Mouse (Mus musculus): ENCODE data around the gene Abca3. TPM values are rescaled to one million over a fixed set of nuclear protein-coding genes. Genes with fewer than 3 reads are reported as not detected.
"Not testable (repeated sequence)": the region's sequence is repeated elsewhere in the genome, so short reads cannot be mapped to it uniquely, and the experiment has no call there.

The Abca3 gene
- polyA plus RNA-seq, 2 experiments from 2014 or later = 15.8 to 20.0 TPM

- ATAC-seq = no peak
Observed at GRCm38 (mm10) chr17:24388711-24389110, 37.0 kb downstream of the Abca3 start.

GRCm38 (mm10) chr17:24389865-24390264, 38.1 kb downstream of the Abca3 start:
- no peak for ATAC-seq

- no peak for ATAC-seq
Observed at GRCm38 (mm10) chr17:24391149-24391548, 39.4 kb downstream of the Abca3 start.

- no peak for ATAC-seq
Observed at GRCm38 (mm10) chr17:24393527-24393926, 41.8 kb downstream of the Abca3 start.

- no peak for ATAC-seq
Observed at GRCm38 (mm10) chr17:24394456-24394855, 42.7 kb downstream of the Abca3 start.

GRCm38 (mm10) chr17:24402371-24402770, 50.6 kb downstream of the Abca3 start:
- no peak for ATAC-seq

- no peak for ATAC-seq
Observed at GRCm38 (mm10) chr17:24407116-24407803, 55.5 kb downstream of the Abca3 start.

- no peak for ATAC-seq
Observed at GRCm38 (mm10) chr17:24413557-24414211, 61.9 kb downstream of the Abca3 start.

GRCm38 (mm10) chr17:24414230-24414976, 62.7 kb downstream of the Abca3 start, which contains the start of gene Rnps1:
Rnps1 (plus strand) TSS chr17:24414565.
- peak; percentile 85 for ATAC-seq

- peak; percentile 22 for ATAC-seq
Observed at GRCm38 (mm10) chr17:24415011-24415410, 63.3 kb downstream of the Abca3 start.

- ATAC-seq = no peak
Observed at GRCm38 (mm10) chr17:24416051-24416652, 64.4 kb downstream of the Abca3 start.

- no peak for ATAC-seq
Observed at GRCm38 (mm10) chr17:24423114-24423513, 71.4 kb downstream of the Abca3 start.

GRCm38 (mm10) chr17:24424489-24424888, 72.7 kb downstream of the Abca3 start:
- no peak for ATAC-seq

- not testable (repeated sequence) for ATAC-seq
Observed at GRCm38 (mm10) chr17:24425326-24425725, 73.6 kb downstream of the Abca3 start.

GRCm38 (mm10) chr17:24425905-24426304, 74.2 kb downstream of the Abca3 start:
- ATAC-seq = no peak

GRCm38 (mm10) chr17:24426471-24427169, 74.9 kb downstream of the Abca3 start, which contains the start of gene Eci1:
Eci1 (plus strand) TSS chr17:24426641.
- ATAC-seq = peak; percentile 87

- ATAC-seq = no peak
Observed at GRCm38 (mm10) chr17:24427170-24427557, 75.4 kb downstream of the Abca3 start.

- ATAC-seq = no peak
Observed at GRCm38 (mm10) chr17:24429201-24429983, 77.6 kb downstream of the Abca3 start.

- peak; percentile 66 for ATAC-seq
Observed at GRCm38 (mm10) chr17:24437016-24437415, 85.3 kb downstream of the Abca3 start.

GRCm38 (mm10) chr17:24440377-24440776, 88.6 kb downstream of the Abca3 start:
- ATAC-seq = no peak

- ATAC-seq = no peak
Observed at GRCm38 (mm10) chr17:24441148-24441547, 89.4 kb downstream of the Abca3 start.
